Mouse (Mus musculus): Measurements from ENCODE around the gene Tbl2.

Tbl2 gene

DNA sequence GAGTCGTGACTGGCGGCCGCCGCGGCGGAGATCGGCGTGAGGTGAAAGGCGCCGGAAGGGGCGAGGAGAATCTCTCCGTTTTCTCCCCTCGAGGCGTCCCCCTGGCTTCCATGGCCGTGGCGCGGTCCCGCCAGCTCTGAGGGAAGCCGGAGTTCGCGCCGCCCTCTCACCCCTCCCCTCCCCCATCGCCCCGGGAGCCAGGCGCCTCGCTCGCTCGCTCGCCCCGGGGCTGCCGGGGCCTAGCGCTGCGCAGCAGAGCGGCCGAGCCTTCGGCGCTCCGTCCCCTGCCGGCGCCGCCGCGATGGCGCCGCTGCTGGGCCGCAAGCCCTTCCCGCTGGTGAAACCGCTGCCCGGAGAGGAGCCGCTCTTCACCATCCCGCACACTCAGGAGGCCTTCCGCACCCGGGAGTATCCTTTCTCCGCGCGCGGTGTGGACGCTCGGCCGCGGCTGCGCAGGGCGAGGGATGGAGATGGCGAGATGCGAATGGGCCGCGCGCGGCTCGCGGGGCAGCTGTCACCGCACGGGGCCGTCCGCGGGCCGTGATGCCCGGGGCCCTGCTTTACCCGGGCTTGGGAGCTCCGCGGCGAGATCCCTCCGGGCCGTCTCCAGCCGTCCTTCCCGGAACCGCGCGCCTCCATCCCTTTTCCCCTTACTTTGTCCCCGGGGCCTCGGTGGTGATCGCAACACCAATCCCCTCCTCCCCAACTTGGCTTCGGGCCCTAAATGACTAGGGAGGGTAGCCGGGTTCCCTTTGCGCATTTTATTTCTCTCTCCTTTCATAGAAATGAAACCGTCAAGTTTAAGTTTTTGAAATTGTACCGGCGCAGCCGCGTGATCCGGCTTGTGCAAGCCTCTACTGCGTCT, 38.1 kb downstream of the Tbl2 start:
- DNase-seq, result no peak

DNA sequence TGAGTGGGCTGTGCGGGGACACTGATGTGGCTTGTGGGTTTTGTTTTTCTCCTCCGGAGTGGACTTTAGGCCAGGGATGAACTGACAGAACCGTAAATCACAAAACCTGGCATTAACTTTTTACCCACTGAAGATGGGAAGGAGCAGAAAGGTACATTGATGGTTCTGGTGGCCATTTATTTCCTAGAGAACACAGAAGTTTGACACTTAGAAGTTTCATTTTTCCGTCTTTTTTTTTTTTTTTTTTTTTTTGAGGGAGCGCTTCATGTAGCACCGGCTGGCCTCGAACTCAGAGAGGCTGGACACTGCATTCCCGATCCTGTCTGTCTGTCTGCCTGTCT, 38.7 kb downstream of the Tbl2 start:
- no peak for DNase-seq

DNA sequence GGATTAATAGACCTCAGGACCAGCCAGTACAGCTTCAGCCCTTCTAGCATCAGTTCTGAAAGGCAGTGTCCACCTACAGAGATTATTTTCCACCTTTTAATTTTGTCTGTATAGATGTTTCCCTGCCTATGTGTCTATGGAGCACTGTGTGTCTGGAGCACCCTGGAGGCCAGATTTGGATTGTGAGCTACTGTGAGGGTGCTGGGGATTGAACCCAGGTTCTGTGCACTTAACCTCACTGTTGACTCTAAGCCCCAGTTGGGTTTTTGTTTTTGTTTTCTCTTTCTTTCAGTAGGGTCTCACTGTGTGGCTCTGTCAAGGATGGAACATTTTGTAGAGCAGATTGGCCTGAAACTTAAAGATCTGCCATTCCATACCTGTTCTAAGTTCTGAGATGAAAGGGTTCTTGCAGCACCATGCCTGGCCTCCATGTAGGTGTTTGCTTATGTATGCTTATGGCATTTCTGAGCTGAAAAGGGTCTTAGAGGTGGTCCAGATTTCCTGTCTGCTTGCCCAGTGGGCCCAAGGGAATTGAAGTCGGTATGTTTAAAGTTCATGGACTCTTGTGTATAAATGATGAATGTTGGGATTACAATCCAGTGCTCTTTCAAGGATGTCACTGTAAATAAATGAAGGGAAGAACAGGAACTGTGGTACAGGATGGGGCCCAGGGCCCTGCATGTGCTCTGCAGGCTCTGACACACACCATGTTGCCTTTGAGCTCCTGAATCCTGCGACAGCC, 40.0 kb downstream of the Tbl2 start:
- DNase-seq, result no peak

DNA sequence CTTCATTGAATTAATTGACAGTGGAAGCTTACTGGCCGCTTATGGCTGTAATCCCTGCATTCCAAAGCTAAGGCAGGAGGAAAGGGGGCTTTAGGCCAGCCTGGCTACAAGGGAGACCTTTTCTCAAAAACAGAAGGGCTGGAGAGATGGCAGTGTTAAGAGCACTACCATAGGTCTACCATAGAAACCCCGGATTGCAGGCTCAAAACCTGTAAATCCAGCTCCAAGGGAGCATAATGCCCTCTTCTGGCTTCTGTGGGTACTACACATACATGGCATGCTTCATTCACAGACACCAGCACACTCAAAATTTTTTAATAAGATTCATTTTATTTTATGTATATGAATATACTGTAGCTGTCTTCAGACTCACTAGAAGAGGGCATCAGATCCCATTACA, 42.2 kb downstream of the Tbl2 start:
- DNase-seq, result peak; percentile 44 to 57

DNA sequence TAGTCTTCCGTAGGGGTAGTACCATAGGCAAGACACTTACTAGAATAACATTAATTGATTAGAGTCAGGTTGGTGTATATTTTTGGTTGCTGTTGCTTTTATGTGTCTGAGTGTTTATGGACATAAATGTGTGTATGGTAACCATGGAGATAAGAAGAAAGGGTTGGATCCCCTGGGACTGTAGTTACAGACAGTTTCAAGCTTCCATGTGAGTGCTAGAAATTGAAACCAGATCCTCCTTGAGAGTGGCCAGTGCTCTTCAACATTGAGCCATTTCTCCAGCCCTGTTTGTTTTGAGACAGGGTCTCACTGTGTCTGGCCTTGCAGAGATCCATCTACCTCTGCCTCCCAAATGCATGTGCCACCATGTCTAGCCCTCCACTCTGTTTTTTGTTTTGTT, 43.0 kb downstream of the Tbl2 start:
- no peak for DNase-seq

DNA sequence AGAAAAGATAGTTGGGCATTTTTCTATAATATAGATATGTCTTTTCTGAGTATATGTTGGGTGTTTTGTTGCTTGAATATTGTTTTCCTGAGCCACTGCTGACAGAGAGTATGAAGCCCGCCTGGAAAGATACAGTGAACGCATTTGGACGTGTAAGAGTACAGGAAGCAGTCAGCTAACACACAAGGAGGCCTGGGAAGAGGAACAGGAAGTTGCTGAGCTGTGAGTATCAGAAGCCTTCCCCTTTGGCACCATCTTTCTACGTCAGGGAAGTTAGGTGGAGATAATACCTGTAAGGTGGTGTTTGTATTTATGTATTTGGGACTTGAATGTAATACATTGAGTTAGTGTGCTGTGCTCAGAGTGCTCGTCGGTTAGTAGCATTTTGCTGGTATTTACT, 46.9 kb downstream of the Tbl2 start:
- no peak for DNase-seq

DNA sequence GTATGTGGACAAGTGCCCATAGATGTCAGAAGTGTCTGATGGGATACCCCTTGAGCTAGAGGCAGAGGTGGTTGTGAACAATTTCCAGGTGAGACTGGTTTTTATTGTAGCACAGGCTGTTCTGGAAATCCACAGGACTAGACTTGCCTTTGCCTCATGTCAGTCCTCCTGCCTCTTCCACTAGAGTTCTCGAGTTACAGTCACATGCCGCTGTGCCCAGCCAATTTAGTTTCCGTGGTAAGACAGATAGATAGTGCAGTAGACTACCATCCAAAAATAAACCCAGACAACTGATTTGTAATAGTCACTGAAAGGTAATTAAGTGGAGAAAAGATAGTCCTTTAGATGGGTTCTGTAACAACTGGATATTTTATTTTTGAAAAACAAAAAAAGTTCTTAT, 53.3 kb downstream of the Tbl2 start:
- no peak for DNase-seq

DNA sequence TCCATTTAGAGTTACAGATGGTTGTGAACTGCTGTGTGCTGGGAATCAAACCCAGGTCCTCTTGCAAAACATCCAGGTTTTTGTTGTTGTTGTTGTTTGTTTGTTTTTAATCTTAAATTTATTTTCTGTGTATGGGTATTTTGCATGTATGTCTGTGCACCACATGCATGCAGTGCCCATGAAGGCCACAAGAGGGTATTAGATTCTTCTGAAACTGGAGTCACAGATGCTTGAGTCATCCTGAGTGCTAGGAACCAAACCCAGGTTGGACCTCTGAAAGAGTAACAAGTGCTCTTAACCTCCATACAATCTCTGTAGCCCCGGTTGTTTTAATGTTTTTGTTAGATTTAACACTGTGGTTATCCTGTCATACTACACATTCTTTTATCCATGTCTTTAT, 58.7 kb downstream of the Tbl2 start:
- DNase-seq, result no peak

Data from thymus, postnatal 36 days (tissue).